Mouse (Mus musculus) G1E (cell line): ENCODE measurements around the gene Olfr1123.

Experiments
- CTCF ChIP-seq: IDR thresholded peaks from 2 replicates; pipeline ENCODE4 v1.5.1; 2012; ENCODE audit warnings: low read depth, low read length, inconsistent platforms, mixed read lengths
- GATA2 ChIP-seq: IDR thresholded peaks from 2 replicates; pipeline ENCODE4 v1.6.1; 2012; ENCODE audit warnings: low read depth, low read length, inconsistent platforms, borderline replicate concordance

- TF ChIP-seq CTCF (no peak), GATA2 (no peak)
Measured at GRCm38 (mm10) chr2:87371726-87372125, 44.7 kb upstream of the Olfr1123 start.
